Mouse (Mus musculus): ENCODE data around the gene Adamts17. TPM values are rescaled to one million over a fixed set of nuclear protein-coding genes. Genes with fewer than 3 reads are reported as not detected.

Gene Adamts17
- polyA plus RNA-seq, 1 experiment, result 0.55 TPM

DNA sequence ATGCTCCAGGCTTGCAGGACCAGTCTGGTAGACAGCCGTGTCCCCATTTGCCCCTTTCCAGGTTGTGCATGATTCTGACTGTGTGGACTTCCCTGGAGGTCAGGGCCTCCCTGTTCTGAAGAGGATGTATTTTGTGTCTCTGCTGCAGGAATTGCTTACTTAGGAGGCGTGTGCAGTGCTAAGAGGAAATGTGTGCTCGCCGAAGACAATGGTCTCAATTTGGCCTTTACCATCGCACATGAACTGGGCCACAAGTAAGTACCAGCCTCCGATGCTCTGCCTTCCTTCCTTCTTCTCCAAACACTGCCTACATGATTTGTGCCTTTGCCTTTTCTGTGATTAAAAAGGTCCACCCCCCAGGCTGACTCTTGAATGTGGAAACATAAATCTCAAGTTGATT is 129.1 kb downstream of the Adamts17 start:
- TF ChIP-seq EP300 (IDR thresholded peaks at IDR 0.05; ENCODE audit: insufficient read depth, low read depth, low read length) (no peak), CTCF (IDR thresholded peaks at IDR 0.05; ENCODE audit: low read depth, low read length) (no peak), POLR2A (IDR thresholded peaks at IDR 0.05; ENCODE audit: insufficient read depth, low read length) (no peak)
- H3K4me1 ChIP-seq (ENCODE audit: control insufficient read depth, insufficient read depth, low read length), result no peaks in the 10 kb centered on the region
- no peak overlapping the region for H3K4me3 ChIP-seq (ENCODE audit: low read depth, low read length)
- H3K9me3 ChIP-seq (replicated peaks; ENCODE audit: control insufficient read depth, insufficient read depth, low read length, poor library complexity, severe bottlenecking), result no peaks in the 10 kb centered on the region
- H3K27ac ChIP-seq (ENCODE audit: insufficient read depth, low read length), result no peak overlapping the region
- H3K9ac ChIP-seq (ENCODE audit: low read depth, poor library complexity, severe bottlenecking), result no peak overlapping the region
- H3K36me3 ChIP-seq (ENCODE audit: control insufficient read depth, insufficient read depth, low read length, poor library complexity, severe bottlenecking), result no peaks in the 10 kb centered on the region
- H3K27me3 ChIP-seq (ENCODE audit: control insufficient read depth, insufficient read depth, low read length, poor library complexity, severe bottlenecking), result no peaks in the 10 kb centered on the region

GRCm38 (mm10) chr7:66969199-66969598 is 129.7 kb downstream of the Adamts17 start:
- Histone ChIP-seq H3K4me3 (ENCODE audit: low read depth, low read length) (no peak overlapping the region), H3K36me3 (ENCODE audit: control insufficient read depth, insufficient read depth, low read length, poor library complexity, severe bottlenecking) (no peaks in the 10 kb centered on the region), H3K9me3 (replicated peaks; ENCODE audit: control insufficient read depth, insufficient read depth, low read length, poor library complexity, severe bottlenecking) (no peaks in the 10 kb centered on the region), H3K27me3 (ENCODE audit: control insufficient read depth, insufficient read depth, low read length, poor library complexity, severe bottlenecking) (no peaks in the 10 kb centered on the region), H3K9ac (ENCODE audit: low read depth, poor library complexity, severe bottlenecking) (no peak overlapping the region), H3K4me1 (ENCODE audit: control insufficient read depth, insufficient read depth, low read length) (no peaks in the 10 kb centered on the region), H3K27ac (ENCODE audit: insufficient read depth, low read length) (no peak overlapping the region)
- TF ChIP-seq POLR2A (IDR thresholded peaks at IDR 0.05; ENCODE audit: insufficient read depth, low read length) (no peak), EP300 (IDR thresholded peaks at IDR 0.05; ENCODE audit: insufficient read depth, low read depth, low read length) (no peak)

- Histone ChIP-seq H3K9ac (ENCODE audit: low read depth, poor library complexity, severe bottlenecking) (no peak overlapping the region), H3K27me3 (ENCODE audit: control insufficient read depth, insufficient read depth, low read length, poor library complexity, severe bottlenecking) (no peaks in the 10 kb centered on the region), H3K4me3 (ENCODE audit: low read depth, low read length) (no peak overlapping the region), H3K27ac (ENCODE audit: insufficient read depth, low read length) (no peak overlapping the region), H3K4me1 (ENCODE audit: control insufficient read depth, insufficient read depth, low read length) (no peaks in the 10 kb centered on the region), H3K36me3 (ENCODE audit: control insufficient read depth, insufficient read depth, low read length, poor library complexity, severe bottlenecking) (no peaks in the 10 kb centered on the region), H3K9me3 (replicated peaks; ENCODE audit: control insufficient read depth, insufficient read depth, low read length, poor library complexity, severe bottlenecking) (no peaks in the 10 kb centered on the region)
- TF ChIP-seq CTCF (IDR thresholded peaks at IDR 0.05; ENCODE audit: low read depth, low read length), result no peak
Measured at GRCm38 (mm10) chr7:66970235-66970634, 130.7 kb downstream of the Adamts17 start.

DNA sequence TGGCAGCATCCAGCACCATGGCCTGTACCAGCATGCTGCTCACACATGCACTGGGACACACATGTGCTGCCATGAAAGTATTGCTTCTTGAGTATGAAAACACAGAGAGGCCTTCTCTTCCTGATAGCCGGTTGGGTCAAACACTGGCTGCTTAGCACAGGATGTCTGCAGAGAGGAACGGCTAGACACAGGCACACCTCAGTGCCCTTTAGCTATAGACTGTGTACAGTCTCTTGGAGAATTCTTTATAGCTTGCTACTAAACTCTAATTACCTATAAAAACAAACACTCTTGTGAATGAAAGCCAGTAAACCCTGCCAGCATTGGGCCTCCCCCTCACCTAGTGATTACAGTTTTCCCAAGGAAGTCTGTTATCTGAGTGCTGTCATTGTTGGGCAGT is 131.4 kb downstream of the Adamts17 start:
- Histone ChIP-seq H3K4me1 (ENCODE audit: control insufficient read depth, insufficient read depth, low read length) (no peaks in the 10 kb centered on the region), H3K27me3 (ENCODE audit: control insufficient read depth, insufficient read depth, low read length, poor library complexity, severe bottlenecking) (no peaks in the 10 kb centered on the region), H3K27ac (ENCODE audit: insufficient read depth, low read length) (no peak overlapping the region), H3K9me3 (replicated peaks; ENCODE audit: control insufficient read depth, insufficient read depth, low read length, poor library complexity, severe bottlenecking) (no peaks in the 10 kb centered on the region), H3K4me3 (ENCODE audit: low read depth, low read length) (no peak overlapping the region), H3K36me3 (ENCODE audit: control insufficient read depth, insufficient read depth, low read length, poor library complexity, severe bottlenecking) (no peaks in the 10 kb centered on the region), H3K9ac (ENCODE audit: low read depth, poor library complexity, severe bottlenecking) (no peak overlapping the region)
- TF ChIP-seq POLR2A (IDR thresholded peaks at IDR 0.05; ENCODE audit: insufficient read depth, low read length) (no peak), CTCF (IDR thresholded peaks at IDR 0.05; ENCODE audit: low read depth, low read length) (no peak), EP300 (IDR thresholded peaks at IDR 0.05; ENCODE audit: insufficient read depth, low read depth, low read length) (no peak)

DNA sequence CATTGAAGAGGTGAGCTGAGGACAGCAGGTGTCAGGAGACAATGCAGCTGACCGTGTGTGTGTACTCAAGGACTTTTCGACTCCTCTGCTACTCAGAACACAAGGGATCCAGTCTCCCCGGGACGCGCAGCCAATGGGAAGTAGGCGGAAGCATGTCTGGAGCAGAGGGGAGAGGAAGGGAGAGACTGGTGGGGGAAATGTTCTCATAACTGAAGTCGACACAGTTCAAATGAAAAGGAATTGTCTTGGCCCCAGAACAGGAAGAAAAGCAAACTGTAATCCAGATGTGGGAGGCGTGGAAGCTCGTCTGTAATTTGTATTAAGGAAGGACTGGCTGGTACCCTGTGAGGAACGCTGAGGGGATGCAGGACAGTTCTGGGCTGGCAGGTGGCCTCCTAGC is 135.3 kb downstream of the Adamts17 start:
- H3K9me3 ChIP-seq (replicated peaks; ENCODE audit: control insufficient read depth, insufficient read depth, low read length, poor library complexity, severe bottlenecking), result no peaks in the 10 kb centered on the region
- H3K4me3 ChIP-seq (ENCODE audit: low read depth, low read length), result no peak overlapping the region
- no peak overlapping the region for H3K9ac ChIP-seq (ENCODE audit: low read depth, poor library complexity, severe bottlenecking)
- TF ChIP-seq CTCF (IDR thresholded peaks at IDR 0.05; ENCODE audit: low read depth, low read length) (no peak), EP300 (IDR thresholded peaks at IDR 0.05; ENCODE audit: insufficient read depth, low read depth, low read length) (no peak), POLR2A (IDR thresholded peaks at IDR 0.05; ENCODE audit: insufficient read depth, low read length) (no peak)
- H3K4me1 ChIP-seq (ENCODE audit: control insufficient read depth, insufficient read depth, low read length), result no peaks in the 10 kb centered on the region
- no peaks in the 10 kb centered on the region for H3K27me3 ChIP-seq (ENCODE audit: control insufficient read depth, insufficient read depth, low read length, poor library complexity, severe bottlenecking)
- H3K36me3 ChIP-seq (ENCODE audit: control insufficient read depth, insufficient read depth, low read length, poor library complexity, severe bottlenecking), result no peaks in the 10 kb centered on the region
- no peak overlapping the region for H3K27ac ChIP-seq (ENCODE audit: insufficient read depth, low read length)

- Histone ChIP-seq H3K36me3 (ENCODE audit: control insufficient read depth, insufficient read depth, low read length, poor library complexity, severe bottlenecking) (no peaks in the 10 kb centered on the region), H3K9me3 (replicated peaks; ENCODE audit: control insufficient read depth, insufficient read depth, low read length, poor library complexity, severe bottlenecking) (no peaks in the 10 kb centered on the region), H3K27me3 (ENCODE audit: control insufficient read depth, insufficient read depth, low read length, poor library complexity, severe bottlenecking) (no peaks in the 10 kb centered on the region), H3K4me1 (ENCODE audit: control insufficient read depth, insufficient read depth, low read length) (no peaks in the 10 kb centered on the region), H3K27ac (ENCODE audit: insufficient read depth, low read length) (no peak overlapping the region), H3K4me3 (ENCODE audit: low read depth, low read length) (no peak overlapping the region), H3K9ac (ENCODE audit: low read depth, poor library complexity, severe bottlenecking) (no peak overlapping the region)
- no peak for TF ChIP-seq CTCF (IDR thresholded peaks at IDR 0.05; ENCODE audit: low read depth, low read length)
- TF ChIP-seq POLR2A (IDR thresholded peaks at IDR 0.05; ENCODE audit: insufficient read depth, low read length), result no peak
- no peak for TF ChIP-seq EP300 (IDR thresholded peaks at IDR 0.05; ENCODE audit: insufficient read depth, low read depth, low read length)
Measured at GRCm38 (mm10) chr7:66976371-66976770, 136.8 kb downstream of the Adamts17 start.

Data from ES-Bruce4 (cell line).